Mouse (Mus musculus) CD4-positive, CD25-positive, alpha-beta regulatory T cell, adult 4 months (primary cell): ENCODE measurements around the gene Klf16. TPM values are rescaled to one million over a fixed set of nuclear protein-coding genes. Genes with fewer than 3 reads are reported as not detected.
"Not testable (repeated sequence)": the region's sequence is repeated elsewhere in the genome, so short reads cannot be mapped to it uniquely, and the experiment has no call there.

Experiments used
- ATAC-seq: one replicate; pipeline ENCODE4 v1.8.0; 2017
- polyA plus RNA-seq, 2 experiments: library from polyadenylated mRNA; unstranded; fragments of 100-300 nt; shearing (Covaris generic); gene quantifications; one replicate each; pipeline ENCODE4 v1.2.1; 2017

Klf16 gene
- polyA plus RNA-seq, 2 experiments from 2014 or later: 7.2 to 10.0 TPM

GRCm38 (mm10) chr10:80605721-80606120, 28.6 kb upstream of the Klf16 start, which contains the start of gene Gm49322:
TSS of gene Gm49322 (plus strand) at chr10:80606021.
- ATAC-seq: not testable (repeated sequence)

GRCm38 (mm10) chr10:80604988-80605387, 27.9 kb upstream of the Klf16 start:
- ATAC-seq: no peak

- ATAC-seq: no peak
These were observed 26.9 kb upstream of the Klf16 start for GRCm38 (mm10) chr10:80604001-80604509.

- no peak for ATAC-seq
These were observed 26.2 kb upstream of the Klf16 start for GRCm38 (mm10) chr10:80603364-80603763.

GRCm38 (mm10) chr10:80602698-80603325, 25.7 kb upstream of the Klf16 start, which contains the start of the genes Scamp4 and Adat3:
TSS of gene Scamp4 (plus strand) at chr10:80602872.
TSS of gene Adat3 (plus strand) at chr10:80602880.
- ATAC-seq: peak; percentile 89

- ATAC-seq: no peak
These were observed 19.2 kb upstream of the Klf16 start for GRCm38 (mm10) chr10:80596318-80596717.

- peak; percentile 97 for ATAC-seq
These were observed 13.0 kb upstream of the Klf16 start, which contains the start of gene Abhd17a for GRCm38 (mm10) chr10:80589879-80590854. TSS of gene Abhd17a (minus strand) at chr10:80590341.

GRCm38 (mm10) chr10:80589127-80589878, 12.2 kb upstream of the Klf16 start:
- ATAC-seq: peak; percentile 30

- no peak for ATAC-seq
These were observed 10.2 kb upstream of the Klf16 start for GRCm38 (mm10) chr10:80587305-80587657.

- ATAC-seq: no peak
These were observed 9.5 kb upstream of the Klf16 start for GRCm38 (mm10) chr10:80586407-80587304.

GRCm38 (mm10) chr10:80585581-80585980, 8.5 kb upstream of the Klf16 start:
- no peak for ATAC-seq

- ATAC-seq: no peak
These were observed 7.8 kb upstream of the Klf16 start for GRCm38 (mm10) chr10:80584642-80585552.

- ATAC-seq: no peak
These were observed 6.9 kb upstream of the Klf16 start for GRCm38 (mm10) chr10:80584045-80584488.

GRCm38 (mm10) chr10:80583047-80583446, 5.9 kb upstream of the Klf16 start:
- no peak for ATAC-seq

- ATAC-seq: peak; percentile 48
These were observed 1.8 kb upstream of the Klf16 start for GRCm38 (mm10) chr10:80578911-80579310.

GRCm38 (mm10) chr10:80578131-80578750, 1.1 kb upstream of the Klf16 start:
- ATAC-seq: peak; percentile 57

GRCm38 (mm10) chr10:80576351-80577194, 548 bp downstream of the Klf16 start:
- no peak for ATAC-seq

GRCm38 (mm10) chr10:80575925-80576324, 1.2 kb downstream of the Klf16 start:
- ATAC-seq: no peak

GRCm38 (mm10) chr10:80574896-80575295, 2.2 kb downstream of the Klf16 start:
- ATAC-seq: no peak
